Mouse (Mus musculus) thymus, adult 2 months (tissue): Measurements from ENCODE around the gene Rpain.

Experiments
- CTCF ChIP-seq: fragments of 200-500 bp; IDR thresholded peaks from 2 replicates; pipeline ENCODE4 v1.5.1; 2012; ENCODE audit warnings: mild to moderate bottlenecking, control low read depth, low read length, moderate library complexity, borderline replicate concordance; ENCODE audit not compliant: control insufficient read depth, poor library complexity, insufficient read depth; ENCODE audit errors: extremely low read depth
- POLR2A ChIP-seq: fragments of 200-500 bp; IDR thresholded peaks from 2 replicates; pipeline ENCODE4 v1.6.1; 2012; ENCODE audit warnings: mild to moderate bottlenecking, low read length, control low read depth, moderate library complexity; ENCODE audit not compliant: control insufficient read depth, poor library complexity, insufficient read depth; ENCODE audit errors: extremely low read depth

GRCm38 (mm10) chr11:70975193-70975592 is 5.2 kb downstream of the Rpain start:
- TF ChIP-seq POLR2A: no peak
- TF ChIP-seq CTCF: no peak
